Mouse (Mus musculus): ENCODE data around the gene Pkn1. TPM values are rescaled to one million over a fixed set of nuclear protein-coding genes. Genes with fewer than 3 reads are reported as not detected.

Gene Pkn1
- polyA plus RNA-seq, 1 experiment from 2014 or later, result 19.9 TPM

DNA sequence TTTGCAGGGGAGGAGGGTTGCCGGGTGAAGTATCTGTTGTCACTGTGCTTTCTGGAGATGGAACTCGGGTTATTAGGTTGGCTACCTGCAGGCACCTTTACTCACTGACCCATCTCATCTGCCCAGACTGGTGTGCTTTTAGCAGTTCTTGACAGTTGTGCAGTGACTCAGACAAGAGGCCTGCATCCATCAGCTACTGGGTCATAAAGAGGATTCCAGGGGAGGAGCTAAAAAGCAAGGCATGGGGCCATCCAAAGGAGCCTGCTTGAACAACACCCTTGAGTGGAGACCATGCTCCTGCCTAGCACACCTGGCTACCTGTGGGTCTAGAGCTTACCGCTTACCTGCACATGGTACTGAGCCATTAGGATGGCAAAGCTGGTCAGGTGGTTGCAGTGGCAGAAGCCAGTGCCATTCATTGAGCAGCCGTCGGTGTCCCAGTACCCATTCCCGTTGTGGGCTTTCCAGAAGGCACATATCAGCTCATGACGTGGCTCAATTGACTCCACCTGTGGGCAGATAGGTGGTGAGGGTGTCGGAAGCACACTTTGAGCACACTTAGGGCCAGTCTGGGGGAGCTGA lies 26.6 kb upstream of the Pkn1 start:
- peaks cover 25% of the 10 kb centered on the region for H3K36me3 ChIP-seq (ENCODE audit: control insufficient read depth, insufficient read depth, low read length)

DNA sequence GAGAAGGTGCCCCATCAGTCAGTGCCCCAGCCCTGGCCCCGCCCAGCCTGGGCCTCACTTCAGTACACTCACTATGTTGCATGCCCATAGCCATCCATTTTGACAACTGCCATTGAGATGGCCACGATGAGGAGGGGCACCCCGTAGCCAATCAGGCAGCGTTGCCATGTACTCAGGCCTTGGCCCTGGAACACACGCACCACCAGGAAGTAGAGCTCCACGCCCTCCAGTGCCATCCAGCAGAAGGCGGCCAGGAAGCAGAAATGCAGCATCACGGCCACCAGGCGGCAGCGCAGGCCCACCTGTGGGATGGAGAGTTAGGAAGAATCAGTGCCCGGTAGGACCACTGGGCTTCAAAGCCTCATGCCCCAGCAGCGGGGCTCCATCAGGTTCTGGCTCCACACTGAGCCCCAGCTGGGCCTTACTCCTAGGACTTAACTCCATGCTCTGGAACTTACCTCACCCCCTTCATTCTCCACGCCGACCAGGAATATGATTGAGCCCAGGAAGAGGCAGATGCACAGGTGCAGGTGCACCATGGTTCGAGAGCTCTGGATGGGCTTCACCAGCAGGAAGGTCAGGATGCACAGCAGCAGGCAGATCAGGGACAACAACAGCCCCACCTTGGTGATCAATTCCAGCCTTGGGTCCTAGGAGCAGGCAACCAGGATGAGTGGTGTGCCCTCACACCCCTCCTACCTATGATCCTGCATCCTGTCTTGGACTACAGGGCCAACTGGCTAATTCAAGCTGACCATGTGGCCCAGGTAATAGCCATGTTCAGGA lies 25.9 kb upstream of the Pkn1 start:
- Histone ChIP-seq H3K4me3 (replicated peaks; ENCODE audit: low read length) (no peak overlapping the region), H3K4me2 (ENCODE audit: low read depth, low read length) (no peak overlapping the region), H3K9ac (ENCODE audit: low read length) (no peak overlapping the region), H3K27me3 (ENCODE audit: control insufficient read depth, insufficient read depth, low read length) (no peaks in the 10 kb centered on the region), H3K9me3 (replicated peaks; ENCODE audit: control insufficient read depth, low read length) (no peaks in the 10 kb centered on the region), H3K36me3 (ENCODE audit: control insufficient read depth, insufficient read depth, low read length) (peaks cover 29% of the 10 kb centered on the region), H3K27ac (ENCODE audit: low read length) (no peak overlapping the region), H3K4me1 (ENCODE audit: control insufficient read depth, insufficient read depth, low read length) (no peaks in the 10 kb centered on the region)
- ATAC-seq (ENCODE audit: insufficient read depth, low FRiP score), result peak; percentile 68
- 42% methylated on average over 15 of the region's 15 CpGs for WGBS

More for the DNA sequence above, 26.6 kb upstream of the Pkn1 start:
- no peak for ATAC-seq (ENCODE audit: insufficient read depth, low FRiP score)
- no peaks in the 10 kb centered on the region for H3K4me1 ChIP-seq (ENCODE audit: control insufficient read depth, insufficient read depth, low read length)
- H3K9ac ChIP-seq (ENCODE audit: low read length), result no peak overlapping the region
- no peak overlapping the region for H3K27ac ChIP-seq (ENCODE audit: low read length)
- no peak overlapping the region for H3K4me3 ChIP-seq (replicated peaks; ENCODE audit: low read length)
- 91% methylated on average over 8 of the region's 8 CpGs for WGBS
- H3K27me3 ChIP-seq (ENCODE audit: control insufficient read depth, insufficient read depth, low read length), result no peaks in the 10 kb centered on the region
- no peak overlapping the region for H3K4me2 ChIP-seq (ENCODE audit: low read depth, low read length)
- H3K9me3 ChIP-seq (replicated peaks; ENCODE audit: control insufficient read depth, low read length), result no peaks in the 10 kb centered on the region

DNA sequence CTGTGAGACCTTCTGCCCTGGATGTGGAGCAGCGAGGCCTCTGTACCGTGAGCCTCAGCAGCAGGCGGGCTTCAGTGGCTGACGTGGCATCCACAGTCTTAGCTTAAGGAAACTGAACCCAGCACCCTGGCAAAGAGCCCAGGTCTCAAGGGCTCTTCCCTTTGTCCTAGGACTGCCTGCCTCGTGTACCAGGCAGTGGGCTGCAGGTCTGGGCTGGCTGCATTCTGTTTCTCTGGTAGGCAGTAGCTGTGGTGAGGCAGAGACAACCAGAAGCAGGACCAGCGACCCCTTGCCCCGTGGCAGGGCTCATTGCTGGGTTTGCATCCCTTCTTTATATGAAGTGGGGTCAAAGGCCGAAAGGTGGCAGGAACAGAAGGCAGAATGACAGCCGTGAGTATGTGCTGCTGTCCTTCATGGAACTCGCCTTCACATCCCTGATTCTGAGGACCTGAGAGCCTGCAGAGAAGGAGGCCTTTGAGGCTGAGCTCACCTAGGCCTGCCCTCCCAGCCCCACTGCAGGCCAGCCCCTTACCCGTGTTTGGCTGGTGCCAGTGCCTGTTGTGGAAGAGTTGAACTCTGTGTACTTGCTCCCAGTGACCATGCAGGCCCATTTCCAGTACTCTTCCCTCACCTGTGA lies 24.6 kb upstream of the Pkn1 start:
- Histone ChIP-seq H3K36me3 (ENCODE audit: control insufficient read depth, insufficient read depth, low read length) (peaks cover 26% of the 10 kb centered on the region), H3K4me1 (ENCODE audit: control insufficient read depth, insufficient read depth, low read length) (no peaks in the 10 kb centered on the region), H3K27ac (ENCODE audit: low read length) (no peak overlapping the region), H3K4me2 (ENCODE audit: low read depth, low read length) (no peak overlapping the region), H3K27me3 (ENCODE audit: control insufficient read depth, insufficient read depth, low read length) (no peaks in the 10 kb centered on the region), H3K9ac (ENCODE audit: low read length) (no peak overlapping the region), H3K9me3 (replicated peaks; ENCODE audit: control insufficient read depth, low read length) (no peaks in the 10 kb centered on the region), H3K4me3 (replicated peaks; ENCODE audit: low read length) (no peak overlapping the region)
- ATAC-seq (ENCODE audit: insufficient read depth, low FRiP score), result no peak
- WGBS, result 79% methylated on average over 11 of the region's 11 CpGs

DNA sequence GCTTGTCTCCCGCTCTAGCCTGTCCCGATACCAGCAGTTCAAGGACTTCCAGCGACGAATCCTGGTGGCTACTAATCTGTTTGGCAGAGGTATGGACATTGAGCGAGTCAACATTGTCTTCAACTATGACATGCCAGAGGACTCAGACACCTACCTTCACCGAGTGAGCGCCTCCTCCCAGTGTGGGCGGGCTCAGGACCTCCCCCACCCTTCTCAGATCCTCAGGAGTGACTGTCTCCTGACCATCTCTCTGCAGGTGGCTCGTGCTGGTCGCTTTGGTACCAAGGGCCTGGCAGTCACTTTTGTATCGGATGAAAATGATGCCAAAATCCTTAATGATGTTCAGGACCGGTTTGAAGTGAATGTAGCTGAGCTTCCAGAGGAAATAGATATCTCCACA lies 23.7 kb upstream of the Pkn1 start:
- H3K4me3 ChIP-seq (replicated peaks; ENCODE audit: low read length), result no peak overlapping the region
- WGBS, result 89% methylated on average over 12 of the region's 12 CpGs
- peaks cover 26% of the 10 kb centered on the region for H3K36me3 ChIP-seq (ENCODE audit: control insufficient read depth, insufficient read depth, low read length)
- H3K27me3 ChIP-seq (ENCODE audit: control insufficient read depth, insufficient read depth, low read length), result no peaks in the 10 kb centered on the region
- 0 out of 2 replicates have a peak, but pooled peaks cover 3% of the 10 kb centered on the region for H3K4me1 ChIP-seq (ENCODE audit: control insufficient read depth, insufficient read depth, low read length)
- H3K9me3 ChIP-seq (replicated peaks; ENCODE audit: control insufficient read depth, low read length), result no peaks in the 10 kb centered on the region
- ATAC-seq (ENCODE audit: insufficient read depth, low FRiP score), result no peak
- H3K27ac ChIP-seq (ENCODE audit: low read length), result no peak overlapping the region
- H3K9ac ChIP-seq (ENCODE audit: low read length), result no peak overlapping the region
- no peak overlapping the region for H3K4me2 ChIP-seq (ENCODE audit: low read depth, low read length)

DNA sequence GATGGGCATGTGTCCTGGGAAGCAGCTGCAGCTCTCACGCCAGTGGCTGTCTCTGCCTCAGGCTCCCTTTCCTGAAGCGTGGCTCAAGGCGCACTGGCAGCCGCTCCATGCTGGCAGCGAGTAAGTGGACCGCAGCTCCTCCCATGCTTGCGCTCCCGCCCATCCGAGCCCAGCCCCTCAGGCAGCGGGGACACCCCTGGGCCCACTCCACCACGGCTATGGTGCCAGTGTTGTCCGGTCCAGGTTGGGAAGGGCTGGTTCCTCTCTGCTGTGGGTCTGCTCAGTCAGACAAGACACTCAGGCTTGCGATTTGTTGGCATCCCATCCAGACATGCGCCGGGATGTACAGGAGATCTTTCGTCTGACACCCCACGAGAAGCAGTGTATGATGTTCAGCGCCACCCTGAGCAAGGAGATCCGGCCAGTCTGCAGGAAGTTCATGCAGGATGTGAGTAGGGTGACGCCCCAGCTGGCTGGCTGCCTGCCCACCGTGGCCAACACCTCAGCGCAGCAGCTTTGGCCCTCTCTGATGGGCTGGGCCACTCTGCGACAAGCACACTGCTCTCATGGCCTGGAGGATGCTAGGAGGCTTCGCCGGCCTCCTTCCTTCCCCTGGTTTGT lies 22.5 kb upstream of the Pkn1 start:
- Histone ChIP-seq H3K9ac (ENCODE audit: low read length) (no peak overlapping the region), H3K9me3 (replicated peaks; ENCODE audit: control insufficient read depth, low read length) (no peaks in the 10 kb centered on the region), H3K4me2 (ENCODE audit: low read depth, low read length) (no peak overlapping the region), H3K36me3 (ENCODE audit: control insufficient read depth, insufficient read depth, low read length) (peaks cover 26% of the 10 kb centered on the region), H3K27ac (ENCODE audit: low read length) (no peak overlapping the region), H3K4me1 (ENCODE audit: control insufficient read depth, insufficient read depth, low read length) (peaks cover 12% of the 10 kb centered on the region), H3K4me3 (replicated peaks; ENCODE audit: low read length) (no peak overlapping the region), H3K27me3 (ENCODE audit: control insufficient read depth, insufficient read depth, low read length) (no peaks in the 10 kb centered on the region)
- 87% methylated on average over 25 of the region's 25 CpGs for WGBS
- no peak for ATAC-seq (ENCODE audit: insufficient read depth, low FRiP score)

DNA sequence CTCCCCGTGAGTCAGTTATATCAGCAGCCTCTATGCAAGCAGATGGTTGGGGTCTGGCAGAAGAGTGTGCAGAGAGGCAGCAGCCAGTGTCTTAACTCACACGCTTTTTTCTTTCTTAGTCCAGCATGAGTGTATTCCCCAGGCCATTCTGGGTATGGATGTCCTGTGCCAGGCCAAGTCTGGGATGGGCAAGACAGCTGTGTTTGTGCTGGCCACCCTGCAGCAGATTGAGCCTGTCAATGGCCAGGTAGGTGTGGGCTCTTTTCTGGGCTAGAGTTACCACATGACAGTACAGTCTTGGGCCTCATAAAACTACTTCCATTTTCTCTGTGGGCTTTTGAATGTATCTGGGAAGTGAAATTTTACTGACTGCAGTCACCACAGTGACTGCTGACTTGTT lies 20.7 kb upstream of the Pkn1 start:
- WGBS, result 94% methylated on average over 2 of the region's 2 CpGs
- peaks cover 20% of the 10 kb centered on the region for H3K36me3 ChIP-seq (ENCODE audit: control insufficient read depth, insufficient read depth, low read length)

DNA sequence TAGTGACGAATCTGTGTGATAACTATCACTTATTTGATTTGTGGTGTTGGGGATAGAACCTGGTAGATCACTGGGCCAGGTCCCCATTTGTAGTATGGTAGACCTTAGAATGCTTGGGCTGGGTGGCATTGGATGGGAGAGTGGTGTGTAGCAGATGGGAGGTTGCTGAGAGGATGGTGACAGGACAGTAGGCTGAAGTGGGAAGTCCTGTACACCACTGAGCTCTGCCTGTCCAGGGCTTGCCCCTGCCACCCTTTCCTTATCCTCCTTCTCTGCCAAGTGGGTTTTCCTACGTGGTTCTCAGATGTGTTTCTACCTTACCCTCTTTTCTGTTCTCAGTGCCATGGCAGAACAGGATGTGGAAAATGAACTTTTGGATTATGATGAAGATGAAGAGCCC lies 20.1 kb upstream of the Pkn1 start:
- H3K27ac ChIP-seq (ENCODE audit: low read length), result no peak overlapping the region
- no peak overlapping the region for H3K4me2 ChIP-seq (ENCODE audit: low read depth, low read length)
- no peak overlapping the region for H3K9ac ChIP-seq (ENCODE audit: low read length)
- peaks cover 20% of the 10 kb centered on the region for H3K36me3 ChIP-seq (ENCODE audit: control insufficient read depth, insufficient read depth, low read length)
- no peak overlapping the region for H3K4me3 ChIP-seq (replicated peaks; ENCODE audit: low read length)
- H3K9me3 ChIP-seq (replicated peaks; ENCODE audit: control insufficient read depth, low read length), result no peaks in the 10 kb centered on the region
- H3K4me1 ChIP-seq (ENCODE audit: control insufficient read depth, insufficient read depth, low read length), result peaks cover 17% of the 10 kb centered on the region
- no peak for ATAC-seq (ENCODE audit: insufficient read depth, low FRiP score)
- 78% methylated on average over 2 of the region's 2 CpGs for WGBS
- H3K27me3 ChIP-seq (ENCODE audit: control insufficient read depth, insufficient read depth, low read length), result no peaks in the 10 kb centered on the region

More for the DNA sequence above, 20.7 kb upstream of the Pkn1 start:
- H3K9me3 ChIP-seq (replicated peaks; ENCODE audit: control insufficient read depth, low read length), result no peaks in the 10 kb centered on the region
- no peak overlapping the region for H3K4me2 ChIP-seq (ENCODE audit: low read depth, low read length)
- peaks cover 17% of the 10 kb centered on the region for H3K4me1 ChIP-seq (ENCODE audit: control insufficient read depth, insufficient read depth, low read length)
- H3K27me3 ChIP-seq (ENCODE audit: control insufficient read depth, insufficient read depth, low read length), result no peaks in the 10 kb centered on the region
- H3K4me3 ChIP-seq (replicated peaks; ENCODE audit: low read length), result no peak overlapping the region
- no peak overlapping the region for H3K27ac ChIP-seq (ENCODE audit: low read length)
- no peak overlapping the region for H3K9ac ChIP-seq (ENCODE audit: low read length)
- ATAC-seq (ENCODE audit: insufficient read depth, low FRiP score), result no peak

DNA sequence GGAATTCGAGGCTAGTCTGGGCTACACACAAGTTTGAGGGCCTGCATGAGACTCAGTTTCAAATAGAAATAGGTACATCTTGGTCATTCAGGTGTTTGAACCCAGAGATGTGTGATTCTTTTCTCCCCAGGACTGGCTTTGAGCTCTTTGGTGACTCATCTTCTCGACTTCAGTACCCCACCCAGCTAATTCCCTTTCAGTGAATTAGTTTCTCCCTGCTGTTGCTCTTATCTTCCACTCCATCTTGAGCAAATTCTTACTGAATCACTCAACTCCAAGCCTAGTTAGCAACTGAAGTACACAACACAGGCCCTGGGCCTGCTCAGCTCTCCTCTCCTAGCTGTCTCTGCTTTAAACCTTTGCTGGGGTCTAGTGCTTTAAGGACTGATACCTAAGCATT lies 17.6 kb upstream of the Pkn1 start:
- Histone ChIP-seq H3K9me3 (replicated peaks; ENCODE audit: control insufficient read depth, low read length) (no peaks in the 10 kb centered on the region), H3K4me3 (replicated peaks; ENCODE audit: low read length) (peak overlapping the region; percentile 94), H3K36me3 (ENCODE audit: control insufficient read depth, insufficient read depth, low read length) (peaks cover 13% of the 10 kb centered on the region), H3K27me3 (ENCODE audit: control insufficient read depth, insufficient read depth, low read length) (no peaks in the 10 kb centered on the region), H3K4me1 (ENCODE audit: control insufficient read depth, insufficient read depth, low read length) (peaks cover 17% of the 10 kb centered on the region), H3K4me2 (ENCODE audit: low read depth, low read length) (peak overlapping the region; percentile 56), H3K27ac (ENCODE audit: low read length) (peak overlapping the region; percentile 51), H3K9ac (ENCODE audit: low read length) (peak overlapping the region; percentile 92)
- 58% methylated on average over 2 of the region's 2 CpGs for WGBS
- no peak for ATAC-seq (ENCODE audit: insufficient read depth, low FRiP score)

DNA sequence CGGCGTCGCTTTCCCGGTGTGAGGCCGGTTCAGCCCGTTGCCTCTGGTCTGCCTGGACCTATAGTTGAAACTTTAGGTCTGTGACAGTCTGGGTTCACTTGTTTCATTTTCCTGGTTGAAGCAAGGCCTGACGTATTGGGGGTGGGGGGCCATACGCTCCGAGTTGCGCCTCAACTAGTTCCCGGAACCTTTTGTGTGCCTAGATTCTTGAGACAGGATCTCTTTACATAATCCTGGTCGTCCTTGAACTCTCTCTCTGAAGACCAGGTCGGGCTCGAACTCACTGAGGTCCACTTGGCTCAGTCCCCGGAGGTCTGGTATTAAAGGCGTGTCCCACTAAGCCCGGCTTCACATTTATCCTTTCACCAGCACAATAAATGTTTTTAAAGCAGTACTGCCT lies 16.8 kb upstream of the Pkn1 start:
- Histone ChIP-seq H3K9me3 (replicated peaks; ENCODE audit: control insufficient read depth, low read length) (no peaks in the 10 kb centered on the region), H3K4me2 (ENCODE audit: low read depth, low read length) (peak overlapping the region; percentile 56), H3K36me3 (ENCODE audit: control insufficient read depth, insufficient read depth, low read length) (0 out of 2 replicates have a peak, but pooled peaks cover 6% of the 10 kb centered on the region), H3K27me3 (ENCODE audit: control insufficient read depth, insufficient read depth, low read length) (no peaks in the 10 kb centered on the region), H3K27ac (ENCODE audit: low read length) (peak overlapping the region; percentile 96; the same call in 1 of the 2 replicates), H3K4me1 (ENCODE audit: control insufficient read depth, insufficient read depth, low read length) (peaks cover 17% of the 10 kb centered on the region), H3K9ac (ENCODE audit: low read length) (peak overlapping the region; percentile 92), H3K4me3 (replicated peaks; ENCODE audit: low read length) (peak overlapping the region; percentile 94)
- no peak for ATAC-seq (ENCODE audit: insufficient read depth, low FRiP score)
- WGBS, result under 1% methylated on average over 17 of the region's 17 CpGs
